ENCODE assay signal across 10 mouse cellular contexts in the genomic region with DNA sequence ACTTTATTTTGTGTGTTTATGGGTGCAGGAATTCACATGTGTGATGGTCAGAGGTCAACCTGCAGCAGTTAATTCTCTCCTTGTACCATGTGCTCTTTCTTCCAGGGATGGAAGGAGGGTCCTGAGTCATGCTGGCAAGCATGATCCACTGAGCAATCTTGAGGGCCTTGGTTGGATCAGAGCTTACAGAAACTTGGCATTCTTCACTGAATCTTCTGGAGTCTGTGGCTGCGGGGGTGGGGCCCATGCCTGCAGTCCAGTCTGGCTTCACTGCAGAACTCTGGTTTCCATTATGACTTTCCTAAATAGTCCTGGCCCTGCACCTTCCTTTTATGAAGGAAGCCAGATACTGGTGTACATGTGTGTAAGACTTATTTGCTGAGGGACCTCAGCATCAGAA. TPM values are rescaled to one million over a fixed set of nuclear protein-coding genes. Genes with fewer than 3 reads are reported as not detected.
DNase-seq lines count a peak whose midpoint lies in the region; ATAC-seq lines count a peak whose summit lies in the region.
"Had no signal": no experiment of that assay in that cellular context is flagged by ENCODE, and none has a peak within 500 bp of the region (broad histone marks: within the 10 kb centered on the region; RNA-seq: fewer than 3 reads in every experiment).

No protein-coding gene starts in this region.

- 100% methylated on average over 1 of the region's 1 CpGs for WGBS in kidney, embryonic 15.5 days
- WGBS in forebrain, embryonic 12.5 days: 91% methylated on average over 1 of the region's 1 CpGs

- H3K9me3 ChIP-seq in kidney, embryonic 15.5 days (replicated peaks): no peaks in the 10 kb centered on the region
- H3K9me3 ChIP-seq in forebrain, embryonic 12.5 days: no peaks in the 10 kb centered on the region
- H3K9me3 ChIP-seq: liver, embryonic 12.5 days had no signal

- no peak overlapping the region for H3K4me2 ChIP-seq in kidney, embryonic 15.5 days
- no peak overlapping the region for H3K4me2 ChIP-seq in forebrain, embryonic 12.5 days
- H3K4me2 ChIP-seq: liver, embryonic 12.5 days had no signal

- no peaks in the 10 kb centered on the region for H3K36me3 ChIP-seq in kidney, embryonic 15.5 days
- H3K36me3 ChIP-seq in forebrain, embryonic 12.5 days (replicated peaks): no peaks in the 10 kb centered on the region
- H3K36me3 ChIP-seq: liver, embryonic 12.5 days had no signal

- no peak for ATAC-seq in kidney, embryonic 15.5 days (replicated peaks; ENCODE audit: low FRiP score)
- ATAC-seq in forebrain, embryonic 12.5 days (ENCODE audit: low FRiP score): no peak
- ATAC-seq: liver, embryonic 12.5 days had no signal

- no peak overlapping the region for H3K27ac ChIP-seq in kidney, embryonic 15.5 days
- H3K27ac ChIP-seq in forebrain, embryonic 12.5 days: no peak overlapping the region
- H3K27ac ChIP-seq: liver, embryonic 12.5 days had no signal

- no peak overlapping the region for H3K4me3 ChIP-seq in kidney, embryonic 15.5 days (replicated peaks)
- no peak overlapping the region for H3K4me3 ChIP-seq in forebrain, embryonic 12.5 days (replicated peaks)
- H3K4me3 ChIP-seq: erythroblast, embryonic 14.5 days; liver, embryonic 12.5 days had no signal

- H3K9ac ChIP-seq in kidney, embryonic 15.5 days: no peak overlapping the region
- H3K9ac ChIP-seq in forebrain, embryonic 12.5 days: no peak overlapping the region
- H3K9ac ChIP-seq: liver, embryonic 12.5 days had no signal

- DNase-seq in kidney, postnatal 10 days: peak; percentile 29
- peak; percentile 67 for DNase-seq in adipocyte (ENCODE audit: low spot score)
- DNase-seq in gastrocnemius, postnatal 10 days: peak; percentile 5
- DNase-seq in lung, postnatal 10 days: peak; percentile 40
- no peak for DNase-seq in layer of hippocampus, postnatal 36 days
- no peak for DNase-seq in right cerebral cortex, postnatal 14 days

- H3K27me3 ChIP-seq in kidney, embryonic 15.5 days: no peaks in the 10 kb centered on the region
- H3K27me3 ChIP-seq in forebrain, embryonic 12.5 days: no peaks in the 10 kb centered on the region
- H3K27me3 ChIP-seq: liver, embryonic 12.5 days had no signal

- H3K4me1 ChIP-seq in kidney, embryonic 15.5 days: 0 out of 2 replicates have a peak, but pooled peaks cover 3% of the 10 kb centered on the region
- no peaks in the 10 kb centered on the region for H3K4me1 ChIP-seq in forebrain, embryonic 12.5 days

RNA-seq across cellular contexts. Expression of gene Tbl1x, which starts 38.1 kb away (rescaled TPM):
- 73.8 and 76.1 TPM in 2 replicates for polyA plus RNA-seq in kidney, embryonic 15.5 days (2015; fragmentation: Nextera tagmentation; extraction: Ambion mirVana)
- 10 to 100 TPM; 20.8 to 27.2 TPM for total RNA-seq in gastrocnemius, postnatal 10 days (2021)
- 10 to 100 TPM; 30.5 to 31.9 TPM for total RNA-seq in layer of hippocampus, postnatal 36 days (2021)
- polyA plus RNA-seq in forebrain, embryonic 12.5 days (2016; fragmentation: Nextera tagmentation; extraction: Ambion mirVana): 68.8 and 70.1 TPM in 2 replicates

Comparison
In these comparisons a context has a peak if more than half of its experiments do, and no peak if none do; other contexts are left out.
1. DNase-seq: peak in kidney, postnatal 10 days (single experiment), adipocyte (single experiment), gastrocnemius, postnatal 10 days (single experiment) and lung, postnatal 10 days (single experiment); none in layer of hippocampus, postnatal 36 days (0 of 2) and right cerebral cortex, postnatal 14 days (single experiment).